Mouse (Mus musculus): ENCODE data around the gene Ryr2. TPM values are rescaled to one million over a fixed set of nuclear protein-coding genes. Genes with fewer than 3 reads are reported as not detected.
A peak's percentile ranks its signal among the peaks of the same experiment; 100 is the strongest.

The Ryr2 gene
- polyA plus RNA-seq, 1 experiment from 2014 or later = 0.19 TPM

DNA sequence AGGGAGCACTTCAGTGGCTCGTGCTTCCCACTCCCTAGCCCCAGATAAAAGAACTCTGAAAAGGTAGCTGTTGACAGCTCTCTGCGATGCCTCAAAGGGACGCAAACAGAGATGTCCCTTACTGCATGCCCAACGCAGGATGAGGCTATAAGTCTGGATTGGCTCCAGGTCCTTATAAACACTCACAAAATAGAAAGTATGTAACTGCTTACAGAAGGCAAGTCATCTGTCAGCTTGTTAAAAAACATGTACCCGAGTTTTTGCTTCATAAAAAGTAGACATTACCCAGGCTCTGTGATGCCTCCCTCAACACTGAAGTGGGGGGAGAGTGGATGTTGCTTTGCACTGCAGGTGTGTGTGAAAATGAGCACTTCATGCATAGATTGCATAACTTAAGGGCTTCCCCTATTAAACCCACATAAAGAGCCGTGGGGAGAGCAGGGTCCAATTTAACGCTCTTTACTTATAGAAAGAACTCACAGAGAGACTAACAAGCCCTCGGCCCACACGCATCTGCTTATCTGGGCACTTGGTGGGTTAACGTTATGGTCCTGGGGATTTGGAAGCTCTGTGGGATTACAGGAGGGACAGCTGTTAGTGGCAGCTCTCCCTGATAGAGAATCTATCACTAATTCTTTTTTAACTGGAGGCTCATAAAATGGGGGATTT, 23.2 kb downstream of the Ryr2 start:
- Histone ChIP-seq H3K4me3 (no peak overlapping the region), H3K9me3 (no peaks in the 10 kb centered on the region), H3K27ac (no peak overlapping the region), H3K4me1 (peaks cover 3% of the 10 kb centered on the region; the same call in 1 of the 2 replicates), H3K36me3 (replicated peaks) (no peaks in the 10 kb centered on the region), H3K27me3 (ENCODE audit: poor library complexity, severe bottlenecking) (no peaks in the 10 kb centered on the region)
- 67% methylated on average over 10 of the region's 10 CpGs for WGBS
- DNase-seq (ENCODE audit: extremely low spot score, low spot score) = no peak

DNA sequence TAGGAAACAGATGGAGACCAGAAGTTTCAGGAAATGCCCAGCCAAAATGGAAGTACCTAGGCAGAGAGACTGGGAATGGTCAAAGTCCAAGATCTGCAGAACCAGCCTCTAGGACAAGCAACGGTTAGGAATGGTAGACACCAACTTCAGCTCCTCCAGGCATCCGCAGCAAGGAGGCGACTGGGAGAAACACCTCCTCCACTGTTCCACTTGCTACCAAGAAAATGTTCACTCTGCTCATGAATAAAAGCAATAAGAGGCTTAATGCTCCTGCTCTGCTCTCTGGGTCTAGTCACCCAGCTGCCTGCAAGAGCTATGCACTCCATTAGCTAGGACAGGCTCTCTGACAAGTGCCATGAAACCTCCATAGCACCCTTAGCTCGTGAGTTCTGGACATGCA, 26.2 kb downstream of the Ryr2 start:
- Histone ChIP-seq H3K4me3 (no peak overlapping the region), H3K36me3 (replicated peaks) (no peaks in the 10 kb centered on the region), H3K27ac (no peak overlapping the region), H3K4me1 (peaks cover 3% of the 10 kb centered on the region; the same call in 1 of the 2 replicates), H3K9me3 (no peaks in the 10 kb centered on the region), H3K27me3 (ENCODE audit: poor library complexity, severe bottlenecking) (no peaks in the 10 kb centered on the region)
- DNase-seq (ENCODE audit: extremely low spot score, low spot score) = no peak
- 85% methylated on average over 4 of the region's 4 CpGs for WGBS

DNA sequence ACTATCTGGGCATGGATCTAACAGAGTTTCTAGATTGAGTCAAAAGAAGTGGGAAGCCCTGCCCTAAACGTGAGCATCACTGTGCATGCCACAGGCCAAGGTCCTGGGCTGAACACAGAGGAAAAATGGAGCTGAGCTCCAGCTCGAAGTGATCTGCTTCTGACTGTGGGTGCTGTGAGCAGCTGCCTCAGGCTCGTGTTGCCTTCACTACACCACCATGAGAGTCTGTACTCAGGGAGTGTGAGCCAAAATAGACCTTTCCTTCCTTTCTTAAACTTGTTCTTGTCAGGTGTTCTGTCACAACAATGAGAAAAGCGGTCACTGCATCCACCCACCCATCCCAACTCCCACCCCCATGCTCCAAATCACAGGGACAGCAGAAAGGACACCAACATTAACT, 27.2 kb downstream of the Ryr2 start:
- Histone ChIP-seq H3K4me1 (peaks cover 3% of the 10 kb centered on the region; the same call in 1 of the 2 replicates), H3K36me3 (replicated peaks) (no peaks in the 10 kb centered on the region), H3K9me3 (no peaks in the 10 kb centered on the region), H3K27me3 (ENCODE audit: poor library complexity, severe bottlenecking) (no peaks in the 10 kb centered on the region), H3K27ac (no peak overlapping the region), H3K4me3 (no peak overlapping the region)
- no peak for DNase-seq (ENCODE audit: extremely low spot score, low spot score)
- WGBS = 91% methylated on average over 4 of the region's 4 CpGs

DNA sequence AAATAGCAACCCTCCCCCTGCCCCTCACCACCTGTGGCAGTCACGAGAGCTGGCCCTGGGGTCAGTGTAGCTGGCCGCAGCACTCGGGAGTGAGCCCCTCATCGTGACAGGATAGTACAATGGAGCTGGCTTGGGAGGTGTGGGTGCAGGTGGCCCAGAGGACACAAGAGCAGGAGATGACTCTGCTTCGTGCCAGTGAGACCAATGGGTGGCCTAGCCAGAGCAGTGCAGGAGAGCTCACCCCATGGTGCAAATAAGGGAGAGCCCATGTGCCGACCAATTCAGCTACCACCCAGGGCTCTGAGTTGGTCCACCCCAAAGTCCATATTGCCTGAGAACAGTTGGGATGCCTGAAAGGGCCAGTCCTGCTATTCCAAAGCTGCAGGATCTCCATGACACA, 31.8 kb downstream of the Ryr2 start:
- no peak for DNase-seq (ENCODE audit: extremely low spot score, low spot score)
- no peak overlapping the region for H3K27ac ChIP-seq
- no peaks in the 10 kb centered on the region for H3K36me3 ChIP-seq (replicated peaks)
- H3K9me3 ChIP-seq = no peaks in the 10 kb centered on the region
- H3K27me3 ChIP-seq (ENCODE audit: poor library complexity, severe bottlenecking) = no peaks in the 10 kb centered on the region
- H3K4me3 ChIP-seq = no peak overlapping the region
- peaks cover 13% of the 10 kb centered on the region for H3K4me1 ChIP-seq
- WGBS = 89% methylated on average over 6 of the region's 6 CpGs

DNA sequence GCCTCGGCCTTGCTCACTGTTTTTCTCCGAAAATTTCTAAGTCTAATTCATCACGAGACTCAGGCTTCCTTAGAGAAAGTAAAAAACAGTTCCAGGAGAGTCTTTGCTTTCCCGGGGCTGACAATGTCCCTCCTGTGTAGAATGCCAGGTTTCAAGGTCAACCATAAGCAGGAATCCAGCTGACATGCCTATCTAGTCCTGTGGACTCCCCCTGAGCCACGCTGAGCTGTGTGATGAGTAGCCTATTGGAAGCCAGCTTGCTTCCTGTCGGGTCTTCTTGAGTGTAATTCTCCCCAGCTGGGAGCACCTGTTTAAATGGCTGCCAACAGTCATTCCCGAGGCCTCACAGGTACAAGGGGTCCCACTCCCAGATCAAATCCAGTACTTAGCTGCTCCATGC, 34.2 kb downstream of the Ryr2 start:
- Histone ChIP-seq H3K4me3 (no peak overlapping the region), H3K36me3 (replicated peaks) (no peaks in the 10 kb centered on the region), H3K27ac (0 out of 2 replicates have a peak overlapping the region, but pooled peaks have one; percentile 11), H3K27me3 (ENCODE audit: poor library complexity, severe bottlenecking) (no peaks in the 10 kb centered on the region), H3K4me1 (peaks cover 13% of the 10 kb centered on the region), H3K9me3 (no peaks in the 10 kb centered on the region)
- WGBS = 61% methylated on average over 7 of the region's 7 CpGs
- DNase-seq (ENCODE audit: extremely low spot score, low spot score) = no peak

DNA sequence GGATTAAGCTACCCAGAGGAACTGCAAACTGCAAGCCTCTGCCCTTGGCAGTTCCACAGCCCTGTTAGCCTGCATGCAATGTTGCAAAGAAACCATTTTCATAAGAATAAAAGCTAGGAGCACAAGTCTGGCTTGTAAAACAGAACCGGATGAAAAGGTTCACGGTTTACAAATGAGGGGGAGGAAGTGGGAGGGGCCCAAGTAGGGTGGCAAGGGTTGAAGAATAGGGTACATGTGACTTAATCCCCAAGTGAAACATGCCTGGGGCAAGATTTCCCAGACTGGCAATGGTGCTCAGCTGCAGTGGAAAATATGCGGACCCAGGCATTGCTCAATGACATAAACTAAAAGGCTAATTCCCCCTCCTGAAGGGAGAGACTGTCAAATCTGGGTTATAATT, 34.6 kb downstream of the Ryr2 start:
- H3K27ac ChIP-seq = no peak overlapping the region
- DNase-seq (ENCODE audit: extremely low spot score, low spot score) = no peak
- no peaks in the 10 kb centered on the region for H3K36me3 ChIP-seq (replicated peaks)
- no peaks in the 10 kb centered on the region for H3K9me3 ChIP-seq
- no peaks in the 10 kb centered on the region for H3K27me3 ChIP-seq (ENCODE audit: poor library complexity, severe bottlenecking)
- no peak overlapping the region for H3K4me3 ChIP-seq
- peaks cover 13% of the 10 kb centered on the region for H3K4me1 ChIP-seq
- 36% methylated on average over 3 of the region's 3 CpGs for WGBS

DNA sequence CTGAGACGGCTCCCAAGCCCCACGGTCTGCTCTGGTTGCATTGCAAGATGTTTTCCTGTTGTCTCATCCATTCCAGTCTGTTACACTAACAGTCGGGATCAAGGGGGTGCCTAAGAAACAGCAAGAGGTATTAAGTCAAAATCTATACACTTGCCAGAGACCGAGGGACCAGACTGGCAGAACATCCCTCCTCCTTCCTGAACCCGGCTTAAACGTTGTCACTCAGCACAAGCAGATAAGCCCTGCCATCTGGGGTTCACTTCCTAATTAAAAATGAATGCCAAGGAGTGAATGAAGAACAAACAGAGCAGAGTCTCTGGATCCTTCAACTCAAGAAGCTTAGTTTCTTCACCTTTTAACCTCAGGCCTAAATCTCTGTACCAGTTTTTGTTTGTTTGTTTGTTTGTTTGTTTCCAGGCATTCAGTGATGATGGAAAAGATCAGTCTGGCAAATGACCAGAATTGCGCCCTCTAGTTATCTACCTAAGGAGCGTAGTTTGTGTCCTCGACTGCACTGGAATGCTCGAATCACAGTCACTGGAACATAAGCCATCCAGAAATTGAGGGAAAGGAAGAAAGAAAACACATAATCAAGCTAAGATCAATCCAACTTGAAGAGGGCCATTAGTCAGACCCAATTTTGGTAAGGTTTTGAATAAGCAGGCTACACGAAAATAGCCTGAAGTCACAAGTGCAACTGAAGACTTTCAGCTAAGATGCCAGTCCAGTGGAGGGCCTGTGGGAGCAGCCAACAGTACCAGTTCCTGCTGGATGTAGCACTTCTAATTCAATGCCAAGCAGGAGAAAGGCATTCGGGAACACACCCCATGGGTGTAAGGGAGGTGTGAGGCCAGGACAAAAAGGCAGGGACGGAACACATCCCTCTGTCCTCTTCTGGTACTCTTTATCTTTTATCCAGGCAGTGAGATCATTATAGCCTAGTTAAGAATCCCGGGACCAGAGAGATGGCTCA, 36.3 kb downstream of the Ryr2 start:
- H3K27ac ChIP-seq = no peak overlapping the region
- H3K36me3 ChIP-seq (replicated peaks) = no peaks in the 10 kb centered on the region
- WGBS = 80% methylated on average over 14 of the region's 14 CpGs
- no peaks in the 10 kb centered on the region for H3K9me3 ChIP-seq
- DNase-seq (ENCODE audit: extremely low spot score, low spot score) = no peak
- H3K4me1 ChIP-seq = peaks cover 13% of the 10 kb centered on the region
- H3K27me3 ChIP-seq (ENCODE audit: poor library complexity, severe bottlenecking) = no peaks in the 10 kb centered on the region
- no peak overlapping the region for H3K4me3 ChIP-seq

DNA sequence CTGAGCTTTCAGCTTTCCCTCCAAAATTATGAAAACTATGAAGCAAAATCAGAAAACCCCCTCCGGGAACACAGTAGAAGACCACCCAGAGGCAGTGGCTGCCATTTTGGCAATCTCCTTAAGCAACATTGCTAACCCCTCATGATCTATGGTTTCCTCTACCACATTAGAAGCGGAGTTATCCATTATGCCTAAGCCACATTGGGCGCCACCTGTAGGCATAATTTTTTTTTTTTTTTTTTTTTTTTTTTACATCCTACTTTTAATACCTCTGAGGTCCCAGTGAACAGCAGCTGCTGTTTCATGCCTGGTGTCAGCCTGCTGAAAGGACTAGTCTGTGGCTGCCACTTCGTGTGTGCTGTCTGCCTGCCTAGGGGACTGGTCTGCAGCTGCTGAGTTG, 42.2 kb downstream of the Ryr2 start:
- H3K36me3 ChIP-seq (replicated peaks) = no peaks in the 10 kb centered on the region
- H3K4me1 ChIP-seq = no peaks in the 10 kb centered on the region; the same call in 1 of the 2 replicates
- WGBS = 89% methylated on average over 4 of the region's 4 CpGs
- no peak overlapping the region for H3K4me3 ChIP-seq
- H3K27ac ChIP-seq = no peak overlapping the region
- no peaks in the 10 kb centered on the region for H3K9me3 ChIP-seq
- no peak for DNase-seq (ENCODE audit: extremely low spot score, low spot score)
- H3K27me3 ChIP-seq (ENCODE audit: poor library complexity, severe bottlenecking) = no peaks in the 10 kb centered on the region

DNA sequence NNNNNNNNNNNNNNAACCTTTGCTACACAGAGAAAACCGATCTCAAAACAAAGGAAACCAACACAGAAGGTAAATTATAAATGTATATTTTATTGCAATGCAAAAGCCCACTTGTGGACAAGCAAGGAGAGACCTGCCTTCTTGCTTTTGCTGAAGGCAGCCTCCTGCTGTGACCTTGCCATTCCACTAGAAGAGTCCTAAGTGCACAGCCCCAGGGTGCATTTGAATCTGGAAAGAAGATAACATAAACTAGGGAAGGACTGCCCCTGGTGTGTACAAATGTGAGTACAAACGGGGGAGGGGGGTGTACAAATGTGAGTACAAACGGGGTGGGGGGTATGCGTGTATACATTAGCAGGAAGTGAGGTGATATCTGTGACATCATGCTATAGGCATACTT, 43.2 kb downstream of the Ryr2 start:
- DNase-seq (ENCODE audit: extremely low spot score, low spot score) = no peak
- Histone ChIP-seq H3K9me3 (no peaks in the 10 kb centered on the region), H3K27me3 (ENCODE audit: poor library complexity, severe bottlenecking) (no peaks in the 10 kb centered on the region), H3K4me3 (no peak overlapping the region), H3K4me1 (no peaks in the 10 kb centered on the region; the same call in 1 of the 2 replicates), H3K36me3 (replicated peaks) (no peaks in the 10 kb centered on the region), H3K27ac (no peak overlapping the region)
- WGBS = 76% methylated on average over 4 of the region's 4 CpGs

DNA sequence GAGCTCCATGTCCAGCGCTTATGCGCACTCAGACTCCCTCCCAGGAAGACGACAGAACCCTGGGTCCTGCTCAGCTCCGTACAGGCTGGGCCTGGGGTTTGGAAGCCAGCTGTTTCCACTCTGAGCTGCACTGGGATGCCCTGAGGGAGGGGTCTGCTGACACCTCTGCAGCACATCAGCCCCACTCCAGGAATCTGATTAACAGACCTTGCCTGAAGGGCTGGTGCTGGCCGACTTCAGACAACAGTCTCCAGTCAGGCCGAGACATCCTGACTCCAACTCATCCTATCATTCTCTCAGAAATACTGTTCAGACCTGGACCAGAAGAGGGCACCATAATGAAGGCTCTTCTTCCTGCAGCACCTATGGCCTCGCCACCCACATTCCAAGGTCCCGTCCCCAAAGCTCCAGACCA, 49.4 kb downstream of the Ryr2 start:
- H3K4me1 ChIP-seq = no peaks in the 10 kb centered on the region; the same call in none of the 2 replicates
- H3K4me3 ChIP-seq = no peak overlapping the region
- DNase-seq (ENCODE audit: extremely low spot score, low spot score) = no peak
- 59% methylated on average over 8 of the region's 8 CpGs for WGBS
- H3K9me3 ChIP-seq = no peaks in the 10 kb centered on the region
- H3K27ac ChIP-seq = no peak overlapping the region
- H3K36me3 ChIP-seq (replicated peaks) = no peaks in the 10 kb centered on the region
- no peaks in the 10 kb centered on the region for H3K27me3 ChIP-seq (ENCODE audit: poor library complexity, severe bottlenecking)

DNA sequence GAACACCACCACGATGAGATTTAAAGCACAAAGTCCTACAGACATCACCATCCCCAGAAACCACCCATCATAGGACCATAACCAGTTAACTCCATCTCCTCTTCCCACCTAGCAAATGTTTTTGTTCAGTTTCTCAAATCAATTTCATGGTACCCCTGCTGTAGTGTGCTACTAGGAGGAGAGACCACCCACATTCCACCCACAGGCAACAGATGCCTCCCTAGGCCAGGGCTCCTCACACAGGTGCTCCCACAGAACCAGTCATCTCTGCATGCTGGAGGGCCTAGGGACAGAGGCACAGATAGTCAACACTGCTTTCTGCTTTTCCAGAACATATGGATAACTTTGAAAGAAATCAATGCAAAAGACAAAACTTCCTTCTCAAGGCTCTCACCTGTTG, 50.8 kb downstream of the Ryr2 start:
- Histone ChIP-seq H3K36me3 (replicated peaks) (no peaks in the 10 kb centered on the region), H3K27ac (no peak overlapping the region), H3K4me1 (no peaks in the 10 kb centered on the region; the same call in 1 of the 2 replicates), H3K9me3 (no peaks in the 10 kb centered on the region), H3K4me3 (no peak overlapping the region), H3K27me3 (ENCODE audit: poor library complexity, severe bottlenecking) (no peaks in the 10 kb centered on the region)
- WGBS = 86% methylated on average over 1 of the region's 1 CpGs
- no peak for DNase-seq (ENCODE audit: extremely low spot score, low spot score)

DNA sequence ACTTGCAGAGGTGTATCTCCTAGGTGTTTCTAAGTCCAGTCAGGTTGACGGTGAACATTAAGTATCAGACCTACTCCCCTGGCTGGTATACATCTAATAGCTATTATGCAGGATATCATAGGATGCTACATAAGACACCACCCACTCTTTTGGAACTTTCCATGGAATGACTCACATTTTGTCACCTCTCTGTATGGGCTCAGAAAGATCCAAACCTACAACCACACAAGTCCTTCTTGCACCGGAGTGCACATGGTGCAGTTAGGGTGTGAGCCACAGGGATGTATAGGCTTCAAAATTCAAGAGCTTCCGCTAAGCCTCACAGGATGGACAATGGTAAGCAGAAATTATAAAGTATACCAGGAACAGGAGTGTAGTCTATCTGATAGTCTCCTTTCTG, 52.8 kb downstream of the Ryr2 start:
- DNase-seq (ENCODE audit: extremely low spot score, low spot score) = no peak
- no peaks in the 10 kb centered on the region for H3K9me3 ChIP-seq
- H3K4me3 ChIP-seq = no peak overlapping the region
- H3K4me1 ChIP-seq = no peaks in the 10 kb centered on the region; the same call in 1 of the 2 replicates
- 93% methylated on average over 3 of the region's 3 CpGs for WGBS
- no peak overlapping the region for H3K27ac ChIP-seq
- no peaks in the 10 kb centered on the region for H3K36me3 ChIP-seq (replicated peaks)
- H3K27me3 ChIP-seq (ENCODE audit: poor library complexity, severe bottlenecking) = no peaks in the 10 kb centered on the region

DNA sequence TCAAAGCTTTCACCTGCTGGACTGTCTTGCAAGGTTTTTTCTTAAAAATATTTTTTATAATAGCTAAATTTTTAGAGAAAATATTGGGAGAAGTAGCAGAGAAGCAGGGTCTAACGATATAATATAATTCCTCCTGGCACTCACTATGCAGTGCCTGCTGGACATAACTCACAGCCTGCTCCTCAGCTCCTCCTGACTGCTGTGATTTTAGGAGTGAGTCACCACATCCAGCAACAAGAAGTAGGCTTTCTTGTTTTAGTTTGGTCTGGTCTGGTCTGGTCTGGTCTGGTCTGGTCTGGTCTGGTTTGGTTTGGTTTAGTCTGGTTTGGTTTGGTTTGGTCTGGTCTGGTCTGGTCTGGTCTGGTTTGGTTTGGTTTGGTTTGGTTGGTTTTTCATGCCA, 55.9 kb downstream of the Ryr2 start:
- DNase-seq (ENCODE audit: extremely low spot score, low spot score) = no peak
- H3K9me3 ChIP-seq = no peaks in the 10 kb centered on the region
- no peak overlapping the region for H3K27ac ChIP-seq
- H3K36me3 ChIP-seq (replicated peaks) = no peaks in the 10 kb centered on the region
- no peaks in the 10 kb centered on the region for H3K27me3 ChIP-seq (ENCODE audit: poor library complexity, severe bottlenecking)
- 90% methylated on average over 1 of the region's 1 CpGs for WGBS
- H3K4me1 ChIP-seq = no peaks in the 10 kb centered on the region
- no peak overlapping the region for H3K4me3 ChIP-seq

Measured in forebrain, embryonic 10.5 days (tissue).